ENCODE assay signal across 24 mouse cellular contexts in the genomic region with DNA sequence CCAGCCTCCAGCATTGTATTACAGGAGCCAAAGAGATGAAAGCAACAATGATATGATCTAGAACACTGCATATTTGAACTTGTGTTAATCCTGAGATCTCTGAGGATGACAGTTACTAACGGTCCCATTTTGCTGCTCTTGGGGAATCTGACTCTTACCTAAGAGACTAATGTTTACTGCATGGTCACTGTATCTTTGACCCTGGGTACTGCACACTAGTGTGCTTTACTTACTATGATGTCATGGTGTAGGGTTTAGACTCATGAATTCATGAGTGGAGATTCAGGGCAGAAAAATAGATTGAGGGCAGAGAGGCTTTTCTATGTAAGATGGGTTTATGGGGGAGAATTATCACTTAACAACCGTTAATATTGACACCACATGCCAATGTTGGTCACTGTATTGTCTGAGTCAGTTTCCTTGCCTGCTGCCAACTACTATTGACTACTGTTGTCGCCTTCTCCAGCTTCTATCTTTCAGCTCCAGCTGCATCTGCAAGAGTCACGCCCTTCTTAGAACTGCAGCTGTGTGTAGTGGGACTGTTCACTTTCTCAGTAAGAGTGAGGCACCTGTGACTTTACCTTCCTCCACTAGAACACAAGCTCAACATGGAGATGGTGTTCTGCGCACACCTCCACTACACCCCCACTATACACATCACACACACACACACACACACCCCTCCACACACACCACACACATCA.
DNase-seq lines count a peak whose midpoint lies in the region; ATAC-seq and TF ChIP-seq lines count a peak whose summit lies in the region.
"Had no signal": no experiment of that assay in that cellular context is flagged by ENCODE, and none has a peak within 500 bp of the region (broad histone marks: within the 10 kb centered on the region; RNA-seq: fewer than 3 reads in every experiment).

No protein-coding gene starts in this region.

- H3K27ac ChIP-seq in kidney, embryonic 15.5 days, result no peak overlapping the region
- peak overlapping the region; percentile 92 for H3K27ac ChIP-seq in liver, embryonic 12.5 days
- H3K27ac ChIP-seq in liver, postnatal 0 days (ENCODE audit: low read depth), result no peak overlapping the region
- H3K27ac ChIP-seq in midbrain, embryonic 11.5 days (ENCODE audit: low read depth, low read length), result no peak overlapping the region
- H3K27ac ChIP-seq: midbrain, embryonic 12.5 days; neural tube, embryonic 13.5 days had no signal

- WGBS in kidney, embryonic 15.5 days, result 93% methylated on average over 5 of the region's 5 CpGs
- WGBS in liver, embryonic 12.5 days (ENCODE audit: insufficient replicate concordance), result 49% methylated on average over 5 of the region's 5 CpGs
- WGBS in liver, postnatal 0 days (ENCODE audit: insufficient replicate concordance), result 70% methylated on average over 5 of the region's 5 CpGs
- 92% methylated on average over 5 of the region's 5 CpGs for WGBS in midbrain, embryonic 11.5 days

- H3K36me3 ChIP-seq in erythroblast, embryonic 14.5 days (ENCODE audit: control insufficient read depth), result peaks cover 3% of the 10 kb centered on the region; the same call in 1 of the 2 replicates
- H3K36me3 ChIP-seq in kidney, embryonic 15.5 days, result no peaks in the 10 kb centered on the region
- no peaks in the 10 kb centered on the region for H3K36me3 ChIP-seq in liver, embryonic 12.5 days
- H3K36me3 ChIP-seq in liver, postnatal 0 days (replicated peaks; ENCODE audit: insufficient read depth, low read length), result no peaks in the 10 kb centered on the region
- H3K36me3 ChIP-seq in midbrain, embryonic 11.5 days (ENCODE audit: control insufficient read depth, insufficient read depth, low read length), result no peaks in the 10 kb centered on the region
- H3K36me3 ChIP-seq: G1E; midbrain, embryonic 12.5 days had no signal

- TF ChIP-seq EP300 in liver, postnatal 0 days (IDR thresholded peaks at IDR 0.05; ENCODE audit: low read depth), result peak; percentile 40; the same call in 1 of the 2 replicates

- DNase-seq in kidney, adult 18-20 months, result no peak
- no peak for DNase-seq in liver, postnatal 0 days
- DNase-seq in adrenal gland, postnatal 36 days, result no peak
- DNase-seq in midbrain, embryonic 11.5 days (ENCODE audit: low spot score, missing footprints), result no peak
- DNase-seq: adrenal gland, postnatal 10 days; cerebellum, adult 2 months; cerebellum, postnatal 14 days; gastrocnemius, postnatal 14 days; kidney, adult 8-10 months; kidney, postnatal 10 days; layer of hippocampus, postnatal 36 days; lung, postnatal 36 days; retina, postnatal 1 day; right cerebral cortex, postnatal 14 days; thymus, postnatal 14 days had no signal

- H3K4me3 ChIP-seq in erythroblast, embryonic 14.5 days (replicated peaks), result peak overlapping the region; percentile 34
- no peak overlapping the region for H3K4me3 ChIP-seq in kidney, embryonic 15.5 days (replicated peaks)
- H3K4me3 ChIP-seq in liver, embryonic 12.5 days, result no peak overlapping the region
- no peak overlapping the region for H3K4me3 ChIP-seq in liver, postnatal 0 days (ENCODE audit: low read depth, low read length)
- no peak overlapping the region for H3K4me3 ChIP-seq in midbrain, embryonic 11.5 days (ENCODE audit: low read depth, low read length)
- H3K4me3 ChIP-seq: midbrain, embryonic 12.5 days; neural tube, embryonic 13.5 days had no signal

- no peaks in the 10 kb centered on the region; the same call in 1 of the 2 replicates for H3K27me3 ChIP-seq in erythroblast, embryonic 14.5 days (ENCODE audit: control insufficient read depth)
- no peaks in the 10 kb centered on the region for H3K27me3 ChIP-seq in kidney, embryonic 15.5 days
- no peaks in the 10 kb centered on the region for H3K27me3 ChIP-seq in liver, embryonic 12.5 days (replicated peaks)
- H3K27me3 ChIP-seq in liver, postnatal 0 days (ENCODE audit: insufficient read depth, low read length), result no peaks in the 10 kb centered on the region
- H3K27me3 ChIP-seq in midbrain, embryonic 11.5 days (ENCODE audit: control insufficient read depth, insufficient read depth, low read length), result no peaks in the 10 kb centered on the region
- H3K27me3 ChIP-seq: midbrain, embryonic 12.5 days; neural tube, embryonic 13.5 days had no signal

- no peak for TF ChIP-seq CTCF in liver, postnatal 0 days (IDR thresholded peaks at IDR 0.05; ENCODE audit: low read depth)

- ATAC-seq in erythroblast, adult 5-6 weeks (replicated peaks; ENCODE audit: low FRiP score, poor library complexity, severe bottlenecking), result no peak
- ATAC-seq in kidney, embryonic 15.5 days (replicated peaks; ENCODE audit: low FRiP score), result peak; percentile 66; the same call in 1 of the 2 replicates
- ATAC-seq in liver, embryonic 12.5 days, result peak; percentile 99
- peak; percentile 76 for ATAC-seq in liver, postnatal 0 days
- ATAC-seq in midbrain, embryonic 11.5 days (ENCODE audit: low FRiP score), result no peak
- ATAC-seq: forebrain, embryonic 16.5 days; hindbrain, embryonic 16.5 days had no signal

- no peak overlapping the region for H3K4me2 ChIP-seq in kidney, embryonic 15.5 days
- H3K4me2 ChIP-seq in liver, embryonic 12.5 days, result peak overlapping the region; percentile 54
- H3K4me2 ChIP-seq in liver, postnatal 0 days (ENCODE audit: low read depth, low read length), result no peak overlapping the region
- no peak overlapping the region for H3K4me2 ChIP-seq in midbrain, embryonic 11.5 days
- H3K4me2 ChIP-seq: midbrain, embryonic 12.5 days; neural tube, embryonic 13.5 days had no signal

- H3K9me3 ChIP-seq in erythroblast, embryonic 14.5 days (ENCODE audit: control insufficient read depth, low read length), result no peaks in the 10 kb centered on the region
- no peaks in the 10 kb centered on the region for H3K9me3 ChIP-seq in kidney, embryonic 15.5 days (replicated peaks)
- no peaks in the 10 kb centered on the region for H3K9me3 ChIP-seq in liver, embryonic 12.5 days (replicated peaks)
- no peaks in the 10 kb centered on the region for H3K9me3 ChIP-seq in liver, postnatal 0 days (ENCODE audit: low read length)
- no peaks in the 10 kb centered on the region for H3K9me3 ChIP-seq in midbrain, embryonic 11.5 days (ENCODE audit: control insufficient read depth, low read length)
- H3K9me3 ChIP-seq: midbrain, embryonic 12.5 days; neural tube, embryonic 13.5 days had no signal

- peaks cover 77% of the 10 kb centered on the region for H3K4me1 ChIP-seq in erythroblast, embryonic 14.5 days (ENCODE audit: control insufficient read depth)
- H3K4me1 ChIP-seq in kidney, embryonic 15.5 days, result no peaks in the 10 kb centered on the region
- peaks cover 57% of the 10 kb centered on the region for H3K4me1 ChIP-seq in liver, embryonic 12.5 days
- H3K4me1 ChIP-seq in liver, postnatal 0 days (ENCODE audit: insufficient read depth), result no peaks in the 10 kb centered on the region
- no peaks in the 10 kb centered on the region for H3K4me1 ChIP-seq in midbrain, embryonic 11.5 days (ENCODE audit: control insufficient read depth, insufficient read depth, low read length)
- H3K4me1 ChIP-seq: midbrain, embryonic 12.5 days had no signal

- H3K9ac ChIP-seq in kidney, embryonic 15.5 days, result no peak overlapping the region
- H3K9ac ChIP-seq in liver, embryonic 12.5 days, result peak overlapping the region; percentile 49; the same call in 1 of the 2 replicates
- H3K9ac ChIP-seq in liver, postnatal 0 days (replicated peaks), result no peak overlapping the region
- H3K9ac ChIP-seq in midbrain, embryonic 11.5 days (ENCODE audit: low read length), result no peak overlapping the region
- H3K9ac ChIP-seq: midbrain, embryonic 12.5 days; neural tube, embryonic 13.5 days had no signal

Comparison
In these comparisons a context has a peak if more than half of its experiments do, and no peak if none do; other contexts are left out.
1. ATAC-seq: peak in kidney, embryonic 15.5 days (single experiment), liver, embryonic 12.5 days (single experiment) and liver, postnatal 0 days (single experiment); none in erythroblast, adult 5-6 weeks (single experiment) and midbrain, embryonic 11.5 days (single experiment).